Mouse (Mus musculus) cerebellum, adult 2 months (tissue): ENCODE data around the gene Bicdl2.

Experiments used
- CTCF ChIP-seq: fragments of 200-500 bp; IDR thresholded peaks from 2 replicates; pipeline ENCODE4 v1.5.1; 2011; ENCODE audit warnings: low read depth, mild to moderate bottlenecking, control low read depth, low read length, moderate library complexity, borderline replicate concordance; ENCODE audit not compliant: insufficient read depth
- POLR2A ChIP-seq: fragments of 200-500 bp; IDR thresholded peaks from 2 replicates; pipeline ENCODE4 v1.6.1; 2011; ENCODE audit warnings: low read length, control low read depth, borderline replicate concordance; ENCODE audit not compliant: insufficient read depth

GRCm38 (mm10) chr17:23620351-23620750 lies 40.0 kb upstream of the Bicdl2 start:
- TF ChIP-seq CTCF (no peak), POLR2A (no peak)
